Mouse (Mus musculus): ENCODE data around the gene Zc3h6.

GRCm38 (mm10) chr2:129004872-129005271 is 37.7 kb downstream of the Zc3h6 start:
- TF ChIP-seq POLR2A (IDR thresholded peaks at IDR 0.05; ENCODE audit: borderline replicate concordance, extremely low read depth, insufficient read depth, insufficient read length, poor library complexity, severe bottlenecking), result no peak
- TF ChIP-seq CTCF (IDR thresholded peaks at IDR 0.05; ENCODE audit: borderline replicate concordance, extremely low read depth, insufficient read depth, insufficient read length), result no peak
